Mouse (Mus musculus) yolk sac, embryonic 10.5 days (tissue): Measurements from ENCODE around the gene Pef1.

Experiments used
- DNase-seq: peaks from one replicate; pipeline ENCODE4 v3.0.0-alpha.2; 2017; ENCODE audit warnings: low spot score

Pef1 gene

GRCm38 (mm10) chr4:130102111-130102651 lies at the start of gene Pef1:
Pef1 (plus strand) TSS chr4:130102558.
- peak; percentile 41 for DNase-seq

GRCm38 (mm10) chr4:130053111-130053510 lies 49.2 kb upstream of the Pef1 start:
- DNase-seq = no peak

- no peak for DNase-seq
These were observed 47.6 kb upstream of the Pef1 start for GRCm38 (mm10) chr4:130054727-130055126.

- DNase-seq = peak; percentile 40
These were observed 47.0 kb upstream of the Pef1 start for GRCm38 (mm10) chr4:130055160-130056010.

- DNase-seq = no peak
These were observed 46.4 kb upstream of the Pef1 start for GRCm38 (mm10) chr4:130056011-130056322.

- DNase-seq = peak; percentile 37
These were observed 45.9 kb upstream of the Pef1 start for GRCm38 (mm10) chr4:130056471-130056870.

GRCm38 (mm10) chr4:130060937-130061336 lies 41.4 kb upstream of the Pef1 start:
- DNase-seq = no peak

GRCm38 (mm10) chr4:130063191-130063590 lies 39.2 kb upstream of the Pef1 start:
- no peak for DNase-seq

GRCm38 (mm10) chr4:130066816-130067215 lies 35.5 kb upstream of the Pef1 start:
- DNase-seq = no peak

- no peak for DNase-seq
These were observed 31.8 kb upstream of the Pef1 start for GRCm38 (mm10) chr4:130070523-130070922.

GRCm38 (mm10) chr4:130071758-130072157 lies 30.6 kb upstream of the Pef1 start:
- DNase-seq = no peak

GRCm38 (mm10) chr4:130073367-130073766 lies 29.0 kb upstream of the Pef1 start:
- DNase-seq = no peak

GRCm38 (mm10) chr4:130074761-130075515 lies 27.4 kb upstream of the Pef1 start:
- DNase-seq = no peak

GRCm38 (mm10) chr4:130076856-130077255 lies 25.5 kb upstream of the Pef1 start:
- DNase-seq = no peak

GRCm38 (mm10) chr4:130078816-130079485 lies 23.4 kb upstream of the Pef1 start:
- no peak for DNase-seq

- DNase-seq = no peak
These were observed 22.8 kb upstream of the Pef1 start for GRCm38 (mm10) chr4:130079521-130079920.

- no peak for DNase-seq
These were observed 20.8 kb upstream of the Pef1 start for GRCm38 (mm10) chr4:130081345-130082190.

GRCm38 (mm10) chr4:130082211-130082610 lies 20.1 kb upstream of the Pef1 start:
- DNase-seq = no peak

- no peak for DNase-seq
These were observed 17.9 kb upstream of the Pef1 start for GRCm38 (mm10) chr4:130084331-130084945.

- DNase-seq = no peak
These were observed 17.0 kb upstream of the Pef1 start for GRCm38 (mm10) chr4:130085246-130085820.

- DNase-seq = peak; percentile 86
These were observed 15.1 kb upstream of the Pef1 start for GRCm38 (mm10) chr4:130087293-130087692.
